Mouse (Mus musculus) lung, embryonic 14.5 days (tissue): ENCODE measurements around the gene Hsd11b1. TPM values are rescaled to one million over a fixed set of nuclear protein-coding genes. Genes with fewer than 3 reads are reported as not detected.

ENCODE experiments used
- ATAC-seq: fragments of 200-750 bp; cut with Nextera tagmentation; 2 replicates; pipeline ENCODE4 v1.8.0; 2017; ENCODE audit warnings: mild to moderate bottlenecking, moderate TSS enrichment, moderate library complexity; ENCODE audit not compliant: insufficient read depth
- DNase-seq: peaks from one replicate; pipeline ENCODE4 v3.0.0-alpha.2; 2015
- H3K27ac ChIP-seq: fragments of 300-500 bp; sonication (generic); 2 replicates; pipeline ENCODE4 v1.5.1; 2014; ENCODE audit warnings: low read depth, mild to moderate bottlenecking, moderate library complexity
- H3K27me3 ChIP-seq: fragments of 300-500 bp; sonication (generic); 2 replicates; pipeline ENCODE4 v1.6.1; 2014; ENCODE audit warnings: low read length, control low read depth; ENCODE audit not compliant: insufficient read depth
- H3K36me3 ChIP-seq: fragments of 300-500 bp; sonication (generic); 2 replicates; pipeline ENCODE4 v1.6.1; 2014; ENCODE audit warnings: control low read depth; ENCODE audit not compliant: insufficient read depth
- H3K4me1 ChIP-seq: fragments of 300-500 bp; sonication (generic); 2 replicates; pipeline ENCODE4 v1.6.1; 2014; ENCODE audit warnings: antibody characterized with exemption, control low read depth; ENCODE audit not compliant: insufficient read depth
- H3K4me2 ChIP-seq: fragments of 300-500 bp; sonication (generic); 2 replicates; pipeline ENCODE4 v1.6.1; 2014; ENCODE audit warnings: mild to moderate bottlenecking
- H3K4me3 ChIP-seq: fragments of 300-500 bp; sonication (generic); 2 replicates; pipeline ENCODE4 v1.5.1; 2014; ENCODE audit warnings: low read depth, low read length
- H3K9ac ChIP-seq: fragments of 300-500 bp; sonication (generic); 2 replicates; pipeline ENCODE4 v1.6.1; 2014
- H3K9me3 ChIP-seq: fragments of 300-500 bp; sonication (generic); 2 replicates; pipeline ENCODE4 v1.6.1; 2016; ENCODE audit warnings: low read depth, low read length, control low read depth
- CTCF ChIP-seq: IDR thresholded peaks from 2 replicates; pipeline ENCODE4 v1.5.1; 2016; ENCODE audit warnings: antibody characterized with exemption, low read depth
- WGBS: fragments of 180-500 bp; shearing (Covaris S2); extraction: QIAGEN DNeasy Blood & Tissue Kit; methylation state at CpG from one replicate; pipeline ENCODE4 v1.1.7; 2014; 5-methylcytosine and 5-hydroxymethylcytosine counted together
- polyA plus RNA-seq: library from polyadenylated mRNA; unstranded; fragments of >200 nt; fragmentation: Nextera tagmentation; extraction: Ambion mirVana; gene quantifications from 2 replicates; pipeline ENCODE4 v1.2.1, GENCODE M21; 2014

The Hsd11b1 gene
- polyA plus RNA-seq, 1 experiment from 2014 or later, result 1.6 TPM

DNA sequence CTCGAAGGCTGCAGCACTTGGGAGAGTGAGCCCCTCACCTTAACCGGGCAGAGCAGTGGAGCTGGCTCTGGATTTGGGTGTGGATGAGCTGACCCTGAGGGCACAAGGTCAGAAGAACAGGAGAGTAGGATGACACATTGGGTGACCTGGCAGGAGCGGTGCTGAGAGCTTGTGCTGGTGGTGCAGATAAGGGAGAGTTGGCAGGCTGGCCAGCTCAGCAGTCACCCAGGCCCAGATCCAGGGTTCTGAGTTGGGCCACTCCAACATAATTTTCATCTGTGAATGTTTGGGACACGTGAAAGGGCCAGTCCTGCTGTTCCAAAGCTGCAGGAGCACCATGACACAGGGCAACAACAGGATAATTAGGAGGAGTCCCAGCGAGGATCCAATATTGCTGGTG is 52.5 kb downstream of the Hsd11b1 start:
- no peak overlapping the region for H3K27ac ChIP-seq
- H3K9me3 ChIP-seq, result no peaks in the 10 kb centered on the region
- H3K9ac ChIP-seq, result no peak overlapping the region
- H3K4me3 ChIP-seq, result no peak overlapping the region
- H3K36me3 ChIP-seq, result no peaks in the 10 kb centered on the region
- DNase-seq (no peak), ATAC-seq (no peak)
- H3K27me3 ChIP-seq, result no peaks in the 10 kb centered on the region
- H3K4me2 ChIP-seq, result no peak overlapping the region
- 65% methylated on average over 5 of the region's 5 CpGs for WGBS
- H3K4me1 ChIP-seq, result no peaks in the 10 kb centered on the region
- TF ChIP-seq CTCF, result no peak

DNA sequence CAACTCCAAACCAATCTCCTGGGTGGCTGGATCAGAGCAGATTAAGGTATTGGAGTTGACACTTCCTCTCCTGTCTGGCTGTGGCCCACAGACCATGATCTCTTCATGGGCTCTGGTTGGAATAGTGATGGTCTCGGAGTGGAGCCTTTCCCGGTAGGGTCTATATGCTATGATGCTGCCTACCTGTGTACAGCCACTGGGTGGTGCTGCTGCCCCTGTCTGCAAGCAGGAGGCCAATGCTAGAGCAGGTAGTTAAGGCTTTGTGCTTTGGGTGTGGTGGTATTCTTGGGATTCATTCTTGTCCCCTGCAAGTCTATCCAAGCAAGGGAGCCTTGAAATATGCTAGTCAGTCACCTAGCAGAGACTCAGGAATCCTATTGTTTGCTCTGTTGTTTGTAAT is 55.7 kb downstream of the Hsd11b1 start:
- ATAC-seq (no peak), DNase-seq (peak; percentile 63)
- Histone ChIP-seq H3K4me3 (no peak overlapping the region), H3K4me2 (no peak overlapping the region), H3K27ac (no peak overlapping the region), H3K9me3 (no peaks in the 10 kb centered on the region), H3K9ac (no peak overlapping the region), H3K4me1 (no peaks in the 10 kb centered on the region), H3K36me3 (no peaks in the 10 kb centered on the region), H3K27me3 (no peaks in the 10 kb centered on the region)
- 37% methylated on average over 2 of the region's 2 CpGs for WGBS
- TF ChIP-seq CTCF, result peak; percentile 81

DNA sequence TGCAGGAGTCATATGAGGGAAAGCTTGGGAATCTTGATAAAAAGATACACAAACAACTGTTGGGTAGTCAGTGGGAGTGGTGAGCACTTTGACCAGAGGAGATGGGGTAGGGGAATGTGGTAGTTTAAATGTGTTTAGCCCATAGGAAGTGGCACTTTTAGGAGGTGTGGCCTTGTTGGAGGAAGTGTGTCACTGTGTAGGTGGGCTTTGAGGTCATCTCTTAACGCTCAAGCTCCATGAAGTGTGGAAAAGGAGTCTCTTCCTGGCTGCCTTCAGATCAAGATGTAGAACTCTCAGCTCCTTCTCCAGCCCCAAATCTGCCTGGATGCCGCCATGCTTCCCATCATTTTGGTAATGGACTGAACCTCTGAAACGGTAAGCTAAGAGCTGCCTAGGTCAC is 56.4 kb downstream of the Hsd11b1 start, which contains the start of gene Lamb3:
Lamb3 (plus strand) TSS at position 197 of the 400 bp plus-strand sequence.
- no peak within 1 kb of the TSS for H3K4me2 ChIP-seq
- no peak within 1 kb of the TSS for H3K4me3 ChIP-seq
- no peaks in the 10 kb centered on the region for H3K36me3 ChIP-seq
- no peaks in the 10 kb centered on the region for H3K27me3 ChIP-seq
- no peak within 1 kb of the TSS for H3K27ac ChIP-seq
- no peaks in the 10 kb centered on the region for H3K4me1 ChIP-seq
- no peak for DNase-seq
- H3K9ac ChIP-seq, result no peak within 1 kb of the TSS
- no peak for TF ChIP-seq CTCF
- ATAC-seq, result no peak
- H3K9me3 ChIP-seq, result no peaks in the 10 kb centered on the region
- 89% methylated on average over 3 of the region's 3 CpGs for WGBS

DNA sequence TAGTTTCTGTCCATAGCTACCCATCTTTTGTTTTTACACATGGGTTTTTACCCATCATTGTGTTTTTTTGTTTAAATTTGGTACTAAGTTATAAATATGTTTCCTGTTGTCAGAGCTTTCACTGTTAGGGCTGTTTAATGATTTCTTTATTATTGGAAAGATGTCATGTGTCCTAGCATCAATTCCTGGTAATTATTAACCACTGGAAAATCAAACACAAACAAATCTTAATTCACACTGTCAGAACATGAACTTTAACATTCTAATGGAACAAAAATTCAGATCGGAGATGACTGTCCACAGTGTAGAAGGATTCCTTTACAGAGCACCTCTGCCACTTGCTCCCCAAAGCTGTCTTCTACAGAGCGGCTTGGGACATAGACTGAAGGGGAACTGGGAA is 58.4 kb downstream of the Hsd11b1 start:
- H3K27me3 ChIP-seq, result no peaks in the 10 kb centered on the region
- no peak overlapping the region for H3K4me2 ChIP-seq
- no peak for ATAC-seq
- TF ChIP-seq CTCF, result no peak
- H3K4me3 ChIP-seq, result no peak overlapping the region
- H3K9me3 ChIP-seq, result no peaks in the 10 kb centered on the region
- H3K36me3 ChIP-seq, result no peaks in the 10 kb centered on the region
- no peak overlapping the region for H3K27ac ChIP-seq
- DNase-seq, result no peak
- no peaks in the 10 kb centered on the region for H3K4me1 ChIP-seq
- no peak overlapping the region for H3K9ac ChIP-seq
- 86% methylated on average over 2 of the region's 2 CpGs for WGBS

DNA sequence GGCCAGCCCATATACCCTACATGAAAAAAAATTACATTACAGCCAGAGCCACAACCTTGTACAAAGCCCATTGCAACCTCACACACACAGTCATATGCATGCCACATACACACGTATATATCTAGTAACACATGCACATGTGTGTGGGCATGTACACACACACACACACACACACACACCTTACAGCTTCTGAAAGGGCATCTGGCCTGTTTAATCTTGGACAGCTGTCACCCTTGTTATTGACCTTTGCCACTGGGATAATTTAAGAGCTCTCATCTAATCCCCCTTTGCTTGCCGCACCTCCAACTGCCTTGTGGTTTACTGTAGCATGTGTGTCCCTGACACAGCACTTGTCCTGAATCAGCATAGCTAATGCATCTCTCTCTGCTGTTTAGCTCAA is 60.1 kb downstream of the Hsd11b1 start:
- no peak for DNase-seq
- Histone ChIP-seq H3K27ac (no peak overlapping the region), H3K9ac (no peak overlapping the region), H3K27me3 (no peaks in the 10 kb centered on the region), H3K4me3 (no peak overlapping the region), H3K4me1 (no peaks in the 10 kb centered on the region), H3K4me2 (no peak overlapping the region), H3K36me3 (no peaks in the 10 kb centered on the region), H3K9me3 (no peaks in the 10 kb centered on the region)
- TF ChIP-seq CTCF, result no peak
- 54% methylated on average over 2 of the region's 2 CpGs for WGBS
- ATAC-seq, result no peak

DNA sequence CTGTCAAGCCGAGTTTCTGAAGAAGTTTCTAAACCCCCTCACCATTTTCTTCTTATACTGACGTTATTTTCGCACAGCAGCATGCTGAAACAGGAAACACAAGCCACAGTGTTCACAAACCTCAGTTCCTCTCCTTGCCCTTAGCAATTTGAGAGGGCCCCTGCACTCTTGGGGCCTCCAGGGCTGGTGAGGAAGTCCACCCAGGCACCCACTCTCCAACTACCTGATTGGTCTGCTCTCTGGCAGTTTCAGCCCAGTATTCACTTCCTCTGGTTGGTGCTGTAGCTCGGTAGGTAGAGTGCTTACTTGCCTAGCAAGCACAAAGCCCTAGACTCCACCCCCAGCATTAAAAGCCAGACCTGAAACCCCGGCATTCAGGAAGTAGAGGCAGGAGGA is 62.5 kb downstream of the Hsd11b1 start, which contains the start of gene Traf3ip3:
Traf3ip3 (minus strand) TSS at position 321 of the 396 bp plus-strand sequence.
- H3K9ac ChIP-seq, result no peak within 1 kb of the TSS
- TF ChIP-seq CTCF, result no peak
- H3K4me1 ChIP-seq, result no peaks in the 10 kb centered on the region
- H3K9me3 ChIP-seq, result no peaks in the 10 kb centered on the region
- no peak within 1 kb of the TSS for H3K27ac ChIP-seq
- ATAC-seq (no peak), DNase-seq (peak; percentile 12)
- no peaks in the 10 kb centered on the region for H3K36me3 ChIP-seq
- no peak within 1 kb of the TSS for H3K4me2 ChIP-seq
- H3K4me3 ChIP-seq, result no peak within 1 kb of the TSS
- 51% methylated on average over 5 of the region's 5 CpGs for WGBS
- H3K27me3 ChIP-seq, result no peaks in the 10 kb centered on the region

DNA sequence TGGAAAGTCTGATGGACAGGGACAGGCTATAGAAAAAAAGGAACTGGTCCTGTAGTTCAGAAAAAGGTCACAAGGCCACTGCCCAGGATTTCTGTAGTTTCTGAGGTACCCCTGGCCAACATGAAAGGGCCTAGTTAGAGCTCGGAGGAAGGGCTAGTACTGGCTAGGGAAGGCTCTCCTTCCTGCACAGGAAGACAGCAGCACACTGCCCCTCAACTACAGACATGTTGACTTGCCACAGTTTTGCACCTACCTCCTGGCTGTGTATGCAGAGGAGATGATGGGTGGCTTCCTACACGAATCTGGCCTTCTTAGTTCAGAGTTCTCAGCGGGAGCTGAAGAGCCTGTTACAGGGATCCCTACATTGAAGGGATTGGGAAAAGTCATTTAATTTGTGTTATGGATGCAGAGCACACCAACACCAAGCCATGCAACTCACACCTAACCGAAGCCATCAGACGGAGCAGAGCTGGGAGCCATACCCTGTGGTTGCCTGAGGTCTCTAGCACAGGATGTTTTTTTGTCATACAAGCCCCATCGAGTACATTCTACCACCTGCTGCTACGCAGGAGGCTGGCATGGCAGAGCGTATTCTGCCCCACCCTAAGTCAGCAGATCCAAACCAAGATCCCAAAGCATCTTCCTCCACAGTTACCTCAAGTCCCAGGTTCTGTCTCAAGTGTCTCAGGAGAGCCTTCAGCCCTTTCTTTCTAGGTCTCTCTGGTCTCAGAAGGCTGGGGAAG is 63.1 kb downstream of the Hsd11b1 start:
- TF ChIP-seq CTCF, result no peak
- no peak overlapping the region for H3K9ac ChIP-seq
- no peak overlapping the region for H3K4me2 ChIP-seq
- H3K27ac ChIP-seq, result no peak overlapping the region
- H3K27me3 ChIP-seq, result no peaks in the 10 kb centered on the region
- no peaks in the 10 kb centered on the region for H3K4me1 ChIP-seq
- H3K36me3 ChIP-seq, result no peaks in the 10 kb centered on the region
- WGBS, result 78% methylated on average over 8 of the region's 8 CpGs
- DNase-seq, result no peak
- ATAC-seq, result no peak
- no peak overlapping the region for H3K4me3 ChIP-seq
- no peaks in the 10 kb centered on the region for H3K9me3 ChIP-seq

DNA sequence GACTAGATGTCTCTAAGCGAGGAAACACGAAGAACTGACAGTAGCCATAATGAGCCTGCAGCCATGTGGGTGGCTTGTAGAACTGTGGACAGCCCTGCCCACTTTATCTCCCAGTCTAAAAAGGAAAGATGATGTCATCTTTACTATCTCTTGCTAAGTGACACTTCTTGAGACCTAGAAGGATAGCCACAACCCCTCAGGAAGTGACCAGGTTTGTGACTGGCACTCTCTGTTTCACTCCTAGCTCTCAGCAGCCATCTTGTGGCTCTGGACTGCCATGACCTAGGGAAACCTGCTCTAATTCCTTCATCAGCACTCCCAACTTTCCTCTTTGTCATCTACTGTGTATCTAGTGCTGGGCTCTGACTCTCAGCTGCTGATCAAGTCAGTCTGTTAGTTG is 65.6 kb downstream of the Hsd11b1 start:
- 90% methylated on average over 2 of the region's 2 CpGs for WGBS
- Histone ChIP-seq H3K9me3 (no peaks in the 10 kb centered on the region), H3K27ac (no peak overlapping the region), H3K36me3 (no peaks in the 10 kb centered on the region), H3K4me1 (no peaks in the 10 kb centered on the region), H3K27me3 (no peaks in the 10 kb centered on the region), H3K4me3 (no peak overlapping the region), H3K4me2 (no peak overlapping the region), H3K9ac (no peak overlapping the region)
- DNase-seq, result no peak
- ATAC-seq, result no peak
- peak; percentile 26; the same call in 1 of the 2 replicates for TF ChIP-seq CTCF
